8 mouse cellular contexts compared by ENCODE assay signal in the genomic region with DNA sequence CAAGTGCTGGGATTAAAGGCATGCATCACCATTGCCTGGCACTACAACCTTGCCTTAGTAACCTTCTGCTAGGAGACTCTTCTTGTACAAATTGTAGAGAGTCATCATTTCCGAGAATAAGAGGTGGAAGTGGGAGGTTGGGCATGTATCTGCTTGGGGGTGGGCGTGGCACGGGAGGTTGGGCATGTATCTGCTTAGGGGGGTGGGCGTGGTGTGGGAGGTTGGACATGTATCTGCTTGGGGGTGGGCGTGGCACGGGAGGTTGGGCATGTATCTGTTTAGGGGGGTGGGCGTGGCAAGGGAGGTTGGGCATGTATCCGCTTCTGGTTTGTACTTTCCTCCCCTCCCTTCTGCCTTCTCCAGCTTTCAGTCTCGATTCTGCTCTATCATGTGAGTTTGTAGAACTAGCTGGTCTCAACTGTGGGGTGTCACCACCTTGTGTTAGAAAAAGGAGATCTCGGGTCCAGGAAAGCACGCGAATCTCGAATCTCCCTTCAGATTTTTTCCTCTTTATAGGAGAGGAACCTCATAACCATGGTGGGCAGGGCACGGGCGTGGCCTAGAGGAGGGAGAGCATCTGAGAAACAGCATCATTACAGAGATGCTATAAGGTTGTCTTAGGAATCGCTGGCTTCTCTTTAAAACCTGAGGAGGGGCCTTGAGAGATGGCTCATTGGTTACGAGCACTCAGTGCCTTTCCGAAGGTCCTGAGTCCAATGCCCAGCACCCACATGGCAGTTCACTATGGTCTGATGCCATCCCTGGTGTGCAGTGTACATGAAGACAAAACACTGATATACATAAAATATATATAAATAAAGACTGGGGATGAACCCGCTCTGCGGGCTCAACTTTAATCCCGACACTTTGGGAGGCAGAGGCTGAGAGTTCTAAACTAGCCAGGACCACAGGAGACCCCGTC. TPM values are rescaled to one million over a fixed set of nuclear protein-coding genes. Genes with fewer than 3 reads are reported as not detected.
A peak's percentile ranks its signal among the peaks of the same experiment; 100 is the strongest.
DNase-seq lines count a peak whose midpoint lies in the region; ATAC-seq lines count a peak whose summit lies in the region.

No protein-coding gene starts in this region.

- H3K4me3 ChIP-seq in heart, embryonic 16.5 days (ENCODE audit: low read length) = peak overlapping the region; percentile 51
- H3K4me3 ChIP-seq in lung, embryonic 16.5 days (ENCODE audit: low read length) = peak overlapping the region; percentile 47

- ATAC-seq in erythroblast, adult 5-6 weeks (replicated peaks; ENCODE audit: low FRiP score, poor library complexity, severe bottlenecking) = peak; percentile 76
- peak; percentile 81 for ATAC-seq in heart, embryonic 16.5 days (replicated peaks; ENCODE audit: extremely low read depth, insufficient read depth, low FRiP score)
- peak; percentile 84 for ATAC-seq in lung, embryonic 16.5 days (ENCODE audit: low read depth)
- peak; percentile 92 for ATAC-seq in neutrophil, adult 5-6 weeks (ENCODE audit: extremely low read depth, insufficient number of reproducible peaks, low FRiP score, poor library complexity, severe bottlenecking)

- H3K27me3 ChIP-seq in heart, embryonic 16.5 days (ENCODE audit: control insufficient read depth, insufficient read depth, low read length) = no peaks in the 10 kb centered on the region
- H3K27me3 ChIP-seq in lung, embryonic 16.5 days (ENCODE audit: control insufficient read depth, insufficient read depth, low read depth, low read length) = no peaks in the 10 kb centered on the region

- peaks cover 6% of the 10 kb centered on the region for H3K4me1 ChIP-seq in heart, embryonic 16.5 days (ENCODE audit: control insufficient read depth, insufficient read depth, low read length)
- H3K4me1 ChIP-seq in lung, embryonic 16.5 days (replicated peaks; ENCODE audit: control insufficient read depth, insufficient read depth, low read length) = peaks cover 1% of the 10 kb centered on the region

- peak overlapping the region; percentile 53 for H3K9ac ChIP-seq in heart, embryonic 16.5 days (ENCODE audit: low read length)
- peak overlapping the region; percentile 44 for H3K9ac ChIP-seq in lung, embryonic 16.5 days (ENCODE audit: low read length)

- WGBS in heart, embryonic 16.5 days = 2% methylated on average over 22 of the region's 22 CpGs
- 2% methylated on average over 22 of the region's 22 CpGs for WGBS in lung, embryonic 16.5 days

- no peaks in the 10 kb centered on the region for H3K9me3 ChIP-seq in heart, embryonic 16.5 days (replicated peaks; ENCODE audit: control insufficient read depth, low read length)
- no peaks in the 10 kb centered on the region for H3K9me3 ChIP-seq in lung, embryonic 16.5 days (ENCODE audit: control insufficient read depth, low read length)

- no peaks in the 10 kb centered on the region for H3K36me3 ChIP-seq in heart, embryonic 16.5 days (ENCODE audit: control insufficient read depth, insufficient read depth)
- H3K36me3 ChIP-seq in lung, embryonic 16.5 days (ENCODE audit: control insufficient read depth, insufficient read depth, low read length) = no peaks in the 10 kb centered on the region

- peak overlapping the region; percentile 70 for H3K4me2 ChIP-seq in heart, embryonic 16.5 days (ENCODE audit: low read depth, low read length)
- H3K4me2 ChIP-seq in lung, embryonic 16.5 days (ENCODE audit: low read depth, low read length) = peak overlapping the region; percentile 64

- DNase-seq in 3134 (ENCODE audit: extremely low read depth, insufficient read length, low spot score) (peak; percentile 85), adipocyte (ENCODE audit: low spot score) (peak; percentile 82)
- DNase-seq in kidney, postnatal 14 days = peak; percentile 85
- peak; percentile 88 for DNase-seq in thymus, postnatal 0 days (ENCODE audit: low spot score)

- H3K27ac ChIP-seq in heart, embryonic 16.5 days (ENCODE audit: low read length) = peak overlapping the region; percentile 61
- peak overlapping the region; percentile 77 for H3K27ac ChIP-seq in lung, embryonic 16.5 days (ENCODE audit: low read length)

RNA-seq across cellular contexts. Expression of a gene that starts 5.8 kb away (rescaled TPM):
- total RNA-seq in erythroblast, adult 5-6 weeks (2015; ENCODE audit: low replicate concordance) = 63.8 and 80.7 TPM in 2 replicates
- total RNA-seq in erythroblast, adult 5-6 weeks (2017; ENCODE audit: low replicate concordance) = 193 and 216 TPM in 2 replicates
- polyA plus RNA-seq in heart, embryonic 16.5 days (2015; fragmentation: Nextera tagmentation; extraction: Ambion mirVana) = 15.4 and 16.0 TPM in 2 replicates
- polyA plus RNA-seq in lung, embryonic 16.5 days (2015; fragmentation: Nextera tagmentation; extraction: Ambion mirVana) = 14.6 and 16.9 TPM in 2 replicates
- 76.8 and 81.2 TPM in 2 replicates for total RNA-seq in neutrophil, adult 5-6 weeks (2017)
- polyA plus RNA-seq in thymus, postnatal 0 days (2015; fragmentation: Nextera tagmentation; extraction: Ambion mirVana) = 16.7 and 20.8 TPM in 2 replicates

RNA-seq across cellular contexts. Expression of a gene that starts 11.7 kb away (rescaled TPM):
- total RNA-seq in erythroblast, adult 5-6 weeks (2015; ENCODE audit: low replicate concordance) = 20.6 and 60.0 TPM in 2 replicates
- 43.8 and 51.5 TPM in 2 replicates for total RNA-seq in erythroblast, adult 5-6 weeks (2017; ENCODE audit: low replicate concordance)
- polyA plus RNA-seq in heart, embryonic 16.5 days (2015; fragmentation: Nextera tagmentation; extraction: Ambion mirVana) = 186 and 189 TPM in 2 replicates
- polyA plus RNA-seq in lung, embryonic 16.5 days (2015; fragmentation: Nextera tagmentation; extraction: Ambion mirVana) = 296 and 313 TPM in 2 replicates
- total RNA-seq in neutrophil, adult 5-6 weeks (2017) = 74.8 and 75.6 TPM in 2 replicates
- 383 and 386 TPM in 2 replicates for polyA plus RNA-seq in thymus, postnatal 0 days (2015; fragmentation: Nextera tagmentation; extraction: Ambion mirVana)

RNA-seq across cellular contexts. Expression of a gene that starts 30.0 kb away (rescaled TPM):
- 3.3 and 4.4 TPM in 2 replicates for total RNA-seq in erythroblast, adult 5-6 weeks (2015; ENCODE audit: low replicate concordance)
- total RNA-seq in erythroblast, adult 5-6 weeks (2017; ENCODE audit: low replicate concordance) = 4.3 and 5.4 TPM in 2 replicates
- 2.4 and 3.0 TPM in 2 replicates for polyA plus RNA-seq in heart, embryonic 16.5 days (2015; fragmentation: Nextera tagmentation; extraction: Ambion mirVana)
- 3.7 and 4.6 TPM in 2 replicates for polyA plus RNA-seq in lung, embryonic 16.5 days (2015; fragmentation: Nextera tagmentation; extraction: Ambion mirVana)
- total RNA-seq in neutrophil, adult 5-6 weeks (2017) = 1.4 and 1.6 TPM in 2 replicates
- polyA plus RNA-seq in thymus, postnatal 0 days (2015; fragmentation: Nextera tagmentation; extraction: Ambion mirVana) = 1.1 and 1.6 TPM in 2 replicates

Comparison
In these comparisons a context has a peak if more than half of its experiments do, and no peak if none do; other contexts are left out.
1. Peak in every context shown above with its lines: DNase-seq, ATAC-seq, H3K4me3 ChIP-seq and H3K27ac ChIP-seq.